Mouse (Mus musculus) lung, postnatal 4 days (tissue): ENCODE data around the gene Slc27a5.

Source experiments
- DNase-seq, 2 experiments: peaks; one replicate each; pipeline ENCODE4 v3.0.0; 2021

The Slc27a5 gene

DNA sequence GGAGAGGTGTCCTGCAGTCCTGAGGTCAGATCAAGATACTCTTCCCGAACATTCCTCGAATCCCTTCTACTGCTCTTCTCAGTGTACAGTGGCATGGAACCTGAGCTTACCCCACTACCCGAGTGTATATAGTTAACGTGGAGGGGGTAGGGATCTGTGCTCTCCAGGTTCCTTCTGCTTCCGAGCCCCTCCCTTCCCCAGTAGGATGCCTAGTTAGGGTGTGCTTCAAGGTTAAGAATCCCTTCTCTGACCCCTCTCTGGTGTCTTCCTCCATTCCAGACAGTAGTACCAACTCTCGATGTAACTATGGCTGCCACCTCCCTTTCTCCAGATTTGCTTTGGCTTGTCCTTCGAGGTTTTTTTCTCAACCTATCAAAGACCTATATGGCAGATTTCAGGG lies 17.7 kb downstream of the Slc27a5 start:
- no peak for DNase-seq

DNA sequence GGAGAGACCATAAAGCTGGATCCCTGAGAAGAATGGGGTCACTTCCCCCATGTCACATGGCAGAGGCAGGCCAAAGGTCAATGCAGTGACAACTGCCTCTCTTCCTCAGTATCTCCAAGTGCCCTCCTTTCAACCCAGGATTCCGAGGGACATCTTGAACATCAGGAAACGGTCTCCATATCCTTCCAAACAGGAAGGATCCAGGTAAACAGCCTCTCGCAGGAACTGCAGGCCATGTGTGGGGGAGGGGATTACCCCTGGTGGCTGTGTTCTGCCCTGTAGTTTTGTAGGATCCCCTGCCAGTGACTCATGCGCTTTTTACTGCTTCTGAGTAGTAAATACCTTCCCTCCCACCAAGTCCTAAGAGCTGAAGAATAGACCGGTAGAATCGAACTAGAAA lies 18.2 kb downstream of the Slc27a5 start:
- DNase-seq: peak; percentile 29 to 61

DNA sequence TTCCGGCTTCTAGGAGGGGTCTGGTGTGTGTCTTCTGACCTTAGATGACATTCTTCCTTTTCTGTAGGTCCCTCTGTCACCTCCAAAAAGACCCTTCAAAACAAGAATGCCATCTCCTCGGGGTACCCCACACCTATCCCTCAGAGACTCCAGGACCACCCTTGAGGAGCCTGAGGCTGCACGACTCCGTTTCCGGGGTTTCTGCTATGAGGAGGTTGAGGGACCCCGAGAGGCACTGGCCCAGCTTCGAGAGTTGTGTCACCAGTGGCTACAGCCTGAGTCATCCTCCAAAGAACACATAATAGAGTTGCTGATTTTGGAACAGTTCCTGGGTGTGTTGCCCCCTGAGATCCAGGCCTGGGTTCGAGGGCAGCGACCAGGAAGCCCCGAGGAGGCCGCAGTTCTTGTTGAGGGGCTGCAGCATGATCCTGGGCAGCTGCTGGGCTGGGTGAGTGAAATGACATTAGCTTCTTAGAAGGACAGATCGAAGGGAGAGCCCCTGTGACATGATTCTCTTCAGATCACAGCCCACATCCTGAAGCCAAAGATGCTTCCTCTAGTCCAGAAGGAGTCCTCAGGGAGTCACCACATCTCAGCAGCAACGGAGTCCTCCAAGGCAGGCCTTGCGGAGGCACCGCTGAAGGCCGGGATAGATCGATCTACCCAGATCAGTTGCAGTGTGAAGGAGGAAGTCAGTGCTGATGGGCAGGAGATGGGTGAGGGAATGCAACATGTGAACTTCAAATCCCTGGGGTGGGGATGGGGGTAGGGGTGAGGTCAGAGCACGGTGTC lies 18.9 kb downstream of the Slc27a5 start:
- peak in 1 of 2 experiments; percentile 16 for DNase-seq

DNA sequence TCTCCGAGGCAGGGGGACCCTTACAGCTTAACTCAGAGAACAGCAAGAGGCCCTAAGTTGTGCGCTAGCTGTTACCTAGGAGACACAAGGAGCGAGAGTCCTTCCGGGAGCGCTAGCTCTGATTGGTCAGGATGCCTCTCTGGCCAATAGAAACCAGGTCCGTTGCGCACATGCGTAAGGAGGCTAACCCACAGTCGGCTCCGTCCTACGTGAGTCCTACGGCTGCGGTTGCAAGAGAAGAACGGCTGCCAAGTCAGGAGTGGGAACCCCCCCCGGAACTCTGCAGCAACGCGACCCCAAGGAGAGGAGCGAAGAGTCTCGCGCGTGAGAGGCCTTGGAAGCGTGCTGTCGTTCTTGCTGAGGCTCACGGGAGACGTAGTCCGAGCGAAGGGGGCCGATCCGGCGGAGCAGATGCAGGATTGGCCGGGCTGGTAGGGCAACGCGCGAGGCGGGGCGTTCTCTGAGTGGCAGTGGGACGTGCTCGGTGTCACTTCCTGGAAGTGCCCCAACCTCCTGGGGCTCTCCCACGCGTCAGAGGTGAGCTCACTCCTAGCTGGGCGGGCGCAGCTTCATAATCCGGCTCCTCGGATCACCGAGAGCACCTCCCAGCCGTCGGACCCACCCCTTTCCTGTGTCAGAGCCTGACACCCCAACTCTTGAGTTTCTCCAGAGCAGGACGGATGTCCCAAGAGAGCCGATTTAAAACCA lies 20.2 kb downstream of the Slc27a5 start, which contains the start of gene Zfp446:
Gene Zfp446, plus strand, starts transcription at position 167 of the 708 bp plus-strand sequence.
- DNase-seq: peak; percentile 99

DNA sequence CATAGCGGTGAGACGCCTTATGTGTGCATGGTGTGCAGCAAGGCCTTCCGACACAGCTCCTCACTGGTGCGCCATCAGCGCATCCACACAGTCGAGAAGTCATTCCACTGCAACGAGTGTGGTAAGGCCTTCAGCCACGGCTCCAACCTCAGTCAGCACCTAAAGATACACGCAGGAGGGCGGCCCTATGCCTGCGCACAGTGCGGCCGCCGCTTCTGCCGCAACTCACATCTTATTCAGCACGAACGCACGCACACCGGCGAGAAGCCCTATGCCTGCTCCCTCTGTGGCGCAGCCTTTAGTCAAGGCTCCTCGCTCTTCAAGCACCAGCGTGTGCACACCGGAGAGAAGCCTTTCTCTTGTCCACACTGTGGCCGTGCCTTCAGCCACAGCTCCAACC lies 27.1 kb downstream of the Slc27a5 start:
- no peak for DNase-seq

DNA sequence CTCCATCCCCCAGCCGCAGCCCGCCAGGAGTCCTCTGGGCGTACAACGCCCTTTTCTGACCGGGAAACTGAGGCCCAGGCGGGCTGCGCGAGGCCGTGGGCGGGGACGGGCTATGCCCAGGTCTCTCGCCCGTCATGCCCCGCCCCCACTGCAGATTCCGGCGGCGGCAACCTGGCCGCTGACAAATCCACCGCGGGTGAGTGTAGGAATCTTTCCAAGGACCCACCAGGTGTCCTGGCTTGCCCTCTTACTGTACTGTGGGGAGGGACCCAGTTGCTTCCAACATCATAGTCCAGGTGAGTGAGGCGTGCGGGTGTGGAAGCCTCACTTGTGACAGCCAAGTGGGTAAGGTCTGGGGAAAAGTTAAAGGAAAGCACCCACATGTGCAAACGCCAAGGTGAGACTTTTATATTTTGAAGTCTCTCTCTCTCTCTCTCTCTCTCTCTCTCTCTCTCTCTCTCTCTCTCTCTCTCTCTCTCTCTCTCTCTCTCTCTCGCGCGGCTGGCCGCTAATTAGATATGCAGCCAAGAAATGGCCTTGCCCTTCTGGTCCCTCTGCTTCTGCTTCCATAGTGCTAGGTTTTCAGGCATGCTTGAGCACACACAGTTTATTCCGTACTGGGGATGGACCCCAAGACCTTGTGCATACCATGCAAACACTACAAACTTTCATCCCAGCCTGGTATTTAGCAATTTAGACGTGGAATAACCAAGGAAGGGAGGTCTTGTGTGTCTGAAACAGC lies 31.7 kb downstream of the Slc27a5 start:
- peak; percentile 71 for DNase-seq

DNA sequence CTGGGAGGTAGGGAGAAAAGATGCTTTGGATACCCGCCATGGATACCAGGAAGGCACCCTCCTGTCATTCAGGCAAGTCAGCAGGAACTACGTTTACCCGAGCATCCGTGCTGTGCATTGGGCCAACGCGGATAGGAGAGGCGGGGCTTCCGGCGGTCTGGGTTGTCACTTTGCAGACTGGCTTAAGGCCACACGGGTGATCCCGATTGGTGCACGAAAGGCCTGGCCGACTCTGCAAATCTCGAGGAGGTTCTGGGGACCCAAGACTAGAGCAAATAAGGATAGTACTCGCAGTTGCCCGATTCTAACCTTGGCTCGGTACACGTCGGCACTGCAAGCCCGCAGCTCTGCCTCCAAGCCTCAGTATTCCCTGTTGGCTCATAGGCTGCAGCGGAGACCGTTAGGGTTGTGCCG lies 32.3 kb downstream of the Slc27a5 start, which contains the start of gene Zfp324:
Gene Zfp324, plus strand, starts transcription at position 161 of the 414 bp plus-strand sequence.
- DNase-seq: peak; percentile 93 to 94

DNA sequence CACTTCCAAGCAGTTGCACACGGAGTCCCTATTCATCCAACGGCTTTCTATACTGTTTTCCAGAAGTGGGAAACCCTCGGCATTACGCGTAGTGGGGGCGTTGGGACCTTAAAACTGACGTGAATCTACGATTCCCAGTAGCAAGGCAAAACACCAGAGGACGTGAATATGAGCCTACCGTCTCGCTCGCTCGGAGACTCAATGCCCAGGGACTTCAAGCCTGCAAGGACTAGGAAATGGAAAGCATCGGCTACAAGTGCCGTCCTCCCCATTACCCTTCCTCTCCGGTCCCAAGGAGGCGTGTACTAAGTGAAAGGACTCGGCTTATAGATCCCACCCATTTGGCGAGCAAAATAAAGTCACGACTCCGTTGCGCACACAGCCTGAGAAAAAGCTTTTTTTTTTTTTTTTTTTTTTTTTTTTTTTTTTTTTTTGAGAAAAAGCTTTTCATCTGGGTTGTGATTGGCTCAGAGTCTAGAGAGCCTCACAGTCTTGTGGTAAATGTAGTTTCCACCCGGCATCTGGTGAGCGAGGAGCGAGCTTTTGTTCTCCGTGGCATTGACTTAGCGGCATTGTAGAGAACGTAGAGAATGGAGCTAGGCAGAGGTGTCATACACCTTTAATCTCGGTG lies 36.4 kb downstream of the Slc27a5 start:
- DNase-seq: peak; percentile 61

DNA sequence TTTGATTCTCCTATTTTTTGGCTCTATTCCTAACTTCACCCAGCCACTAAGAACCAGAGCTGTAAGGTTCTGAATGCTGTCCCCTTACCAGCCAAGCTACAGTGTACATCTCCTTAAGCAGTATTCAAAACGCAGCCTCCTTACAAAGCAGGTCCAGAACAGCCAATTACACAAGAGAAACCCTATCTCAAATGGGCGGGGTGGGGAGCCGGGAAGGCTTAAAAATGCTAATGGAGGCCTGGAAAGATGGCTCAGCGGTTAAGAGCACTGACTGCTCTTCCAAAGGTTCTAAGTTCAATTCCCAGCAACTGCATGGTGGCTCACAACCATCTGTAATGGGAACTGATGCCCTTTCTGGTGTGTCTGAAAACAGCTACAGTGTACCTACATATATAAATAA lies 38.3 kb downstream of the Slc27a5 start:
- DNase-seq: no peak

DNA sequence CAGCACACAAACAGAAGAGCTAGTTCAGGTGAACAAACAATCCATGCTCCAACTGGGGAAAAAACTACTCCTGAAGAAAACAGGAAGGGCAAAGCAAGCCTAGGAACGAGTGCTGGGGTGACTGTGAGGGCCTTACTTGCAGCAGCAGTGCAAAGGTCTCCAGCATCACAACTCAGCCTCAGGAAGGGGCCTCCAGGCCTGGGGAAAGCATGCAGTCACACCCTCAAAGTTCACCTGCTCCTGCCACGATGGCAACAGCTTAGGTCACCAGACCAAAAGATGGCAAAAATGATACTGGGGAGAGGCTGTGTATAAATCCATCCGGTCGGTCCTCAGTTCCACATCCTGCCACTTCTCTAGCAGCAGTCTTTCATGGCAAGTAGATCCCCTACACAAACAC lies 39.0 kb downstream of the Slc27a5 start:
- DNase-seq: no peak

DNA sequence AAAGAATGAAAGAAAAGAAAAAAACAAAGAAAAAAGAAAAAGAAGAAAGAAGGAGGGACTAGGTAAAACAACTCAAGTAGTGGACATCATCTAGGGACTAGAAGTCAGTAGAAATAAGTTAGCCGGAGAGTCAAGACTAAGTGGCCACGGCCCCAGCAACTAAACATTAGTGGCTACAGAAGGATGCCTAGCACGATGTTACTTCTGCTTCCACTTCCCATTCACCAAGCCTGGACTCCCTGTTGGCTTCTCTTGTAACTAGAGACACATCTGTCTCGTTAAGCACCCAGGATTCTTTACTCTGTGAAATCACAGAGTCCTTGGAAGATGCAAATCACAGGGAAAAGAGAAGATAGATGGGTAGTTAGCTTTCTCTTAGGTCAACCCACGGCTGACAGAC lies 40.5 kb downstream of the Slc27a5 start:
- DNase-seq: no peak

DNA sequence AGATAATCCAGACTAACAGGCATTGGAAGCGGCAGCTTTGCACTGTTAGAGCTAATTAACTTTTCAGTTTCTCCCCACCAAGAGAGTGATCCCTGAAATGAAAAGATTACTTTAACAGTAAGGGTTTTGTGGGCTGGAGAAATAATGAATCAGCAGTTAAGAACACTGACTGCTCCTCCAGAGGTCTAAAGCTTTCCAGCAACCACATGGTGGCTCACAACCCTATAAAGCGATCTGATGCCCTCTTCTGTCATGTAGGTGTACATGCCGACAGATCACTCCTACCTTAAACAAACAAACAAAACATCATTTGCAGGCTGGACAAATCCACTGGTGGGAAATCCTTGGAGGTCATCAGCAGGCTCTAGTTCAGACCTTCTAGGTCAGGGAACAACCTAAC lies 43.1 kb downstream of the Slc27a5 start:
- no peak for DNase-seq

DNA sequence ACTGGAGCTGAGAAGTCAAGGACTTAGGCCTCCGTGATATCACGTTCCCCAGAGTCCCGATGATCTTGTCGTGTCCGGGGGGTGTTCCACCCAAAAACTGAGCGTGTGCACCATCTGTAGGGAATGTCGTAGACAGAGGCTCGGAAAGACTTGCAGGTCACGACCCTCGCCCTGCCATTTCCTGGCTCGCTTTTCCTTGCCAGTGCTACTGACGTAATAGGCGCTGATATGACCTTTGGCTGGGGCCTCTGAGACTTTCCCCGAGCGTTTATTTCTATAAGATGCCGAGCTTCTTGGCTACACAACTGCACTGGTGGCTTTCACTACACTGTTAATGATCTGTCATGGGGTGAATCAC lies 48.1 kb downstream of the Slc27a5 start:
- DNase-seq: no peak

DNA sequence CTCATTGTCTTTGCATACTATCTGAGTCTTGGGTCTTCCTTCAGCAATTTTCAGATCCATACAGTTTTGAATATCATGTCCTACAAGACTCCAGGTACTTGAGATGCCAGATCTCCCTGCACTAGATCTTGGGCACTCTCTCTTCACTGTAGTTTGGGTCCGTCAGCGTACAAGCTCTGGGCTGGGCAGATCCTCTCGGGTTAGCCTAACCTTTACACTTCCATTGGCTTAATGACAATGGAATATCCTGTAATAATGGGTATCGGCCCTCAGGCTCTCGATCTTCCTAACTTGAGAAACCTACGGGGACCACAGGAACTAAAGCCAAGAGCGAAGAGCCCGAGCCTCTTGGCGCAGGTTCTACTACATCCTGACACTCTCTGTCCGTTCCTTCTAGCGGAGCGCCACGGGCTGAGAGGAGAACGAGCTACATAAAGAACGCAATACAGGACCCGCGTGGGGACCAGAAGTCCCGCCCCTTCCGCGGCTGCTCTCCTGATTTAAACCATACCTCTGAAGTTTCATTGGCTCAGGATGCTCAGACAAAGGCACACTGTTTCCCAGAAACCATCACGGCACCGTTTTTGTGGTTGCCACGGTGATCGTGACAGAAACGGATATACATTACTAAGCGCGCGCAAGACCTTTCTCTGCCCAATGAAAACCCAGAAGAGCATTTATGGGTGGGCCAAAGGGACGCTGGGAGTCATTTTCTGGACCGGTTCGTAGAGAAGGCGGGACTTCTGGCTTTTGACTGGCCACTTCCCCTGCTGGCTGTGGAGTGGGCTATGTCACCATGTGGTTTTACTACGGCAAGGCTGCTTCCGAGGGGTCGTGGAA lies 48.7 kb downstream of the Slc27a5 start:
- peak; percentile 95 to 96 for DNase-seq

DNA sequence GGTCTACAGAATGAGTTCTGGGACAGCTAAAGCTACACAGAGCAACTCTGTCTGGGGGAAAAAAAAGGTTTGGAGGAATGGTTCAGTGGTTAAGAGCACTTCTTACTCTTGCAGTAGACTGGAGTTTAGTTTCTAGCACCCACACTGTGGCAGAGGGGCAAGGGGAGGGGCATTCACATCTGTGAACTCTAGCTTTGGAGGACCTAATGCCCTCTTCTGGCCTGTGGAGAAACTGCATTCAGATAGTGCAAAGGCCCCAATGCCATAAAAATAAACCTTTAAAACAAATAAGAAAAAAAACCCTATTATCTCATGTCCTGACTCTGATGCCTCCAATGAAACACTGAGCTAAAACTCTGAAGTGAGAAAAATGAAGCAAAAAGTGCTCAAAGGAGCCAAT lies 54.5 kb downstream of the Slc27a5 start:
- DNase-seq: peak in 1 of 2 experiments; percentile 36

DNA sequence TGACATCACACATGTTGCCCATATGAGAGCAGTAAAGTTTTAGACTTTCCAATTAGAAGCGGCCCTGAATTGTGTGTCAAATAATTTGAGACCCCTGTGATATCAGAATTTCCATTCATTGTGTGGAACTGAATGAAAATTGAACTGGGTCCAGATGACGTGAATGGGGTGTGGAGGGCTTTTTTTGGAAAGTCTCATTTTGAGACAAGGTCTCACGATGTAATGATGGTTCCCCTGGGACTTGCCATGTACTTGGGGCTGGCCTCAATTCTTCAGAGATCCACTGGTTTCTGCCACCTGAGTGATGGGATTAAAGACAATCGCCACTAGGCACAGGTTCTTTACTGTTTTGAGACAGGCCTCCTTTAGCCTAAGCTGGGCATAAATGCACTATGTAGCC lies 57.4 kb downstream of the Slc27a5 start:
- DNase-seq: no peak
